Mouse (Mus musculus) heart, embryonic 14.5 days (tissue): Measurements from ENCODE around the gene Exoc3. TPM values are rescaled to one million over a fixed set of nuclear protein-coding genes. Genes with fewer than 3 reads are reported as not detected.

Experiments used
- ATAC-seq: fragments of 200-750 bp; cut with Nextera tagmentation; 2 replicates; pipeline ENCODE4 v1.8.0; 2017; ENCODE audit warnings: low read depth, moderate TSS enrichment; ENCODE audit not compliant: insufficient number of reproducible peaks, insufficient read depth, low FRiP score
- H3K27ac ChIP-seq, 2 experiments: fragments of 200-500 bp in 1 of 2; fragments of 300-500 bp in 1 of 2; sonication (generic) in 1 of 2; replicated peaks in 1 of 2; 2 replicates each; pipeline ENCODE4 v1.5.1; 2012 to 2014; ENCODE audit warnings: low read depth in 2 of 2, low read length in 2 of 2, control low read depth in 1 of 2, mild to moderate bottlenecking in 1 of 2, mixed read lengths in 1 of 2; ENCODE audit not compliant: control insufficient read depth in 1 of 2, insufficient read depth in 1 of 2
- H3K27me3 ChIP-seq: fragments of 300-500 bp; sonication (generic); 2 replicates; pipeline ENCODE4 v1.6.1; 2014; ENCODE audit warnings: mild to moderate bottlenecking, low read length, control low read depth; ENCODE audit not compliant: control insufficient read depth, insufficient read depth
- H3K36me3 ChIP-seq: fragments of 300-500 bp; sonication (generic); 2 replicates; pipeline ENCODE4 v1.6.1; 2014; ENCODE audit warnings: mild to moderate bottlenecking, control low read depth, low read length, mixed read lengths; ENCODE audit not compliant: control insufficient read depth, insufficient read depth
- H3K4me1 ChIP-seq, 2 experiments: fragments of 200-500 bp in 1 of 2; fragments of 300-500 bp in 1 of 2; sonication (generic) in 1 of 2; 2 replicates each; pipeline ENCODE4 v1.6.1; 2012 to 2014; ENCODE audit warnings: low read length in 2 of 2, control low read depth in 1 of 2, mixed read lengths in 1 of 2; ENCODE audit not compliant: control insufficient read depth in 2 of 2, insufficient read depth in 2 of 2
- H3K4me2 ChIP-seq: fragments of 300-500 bp; sonication (generic); 2 replicates; pipeline ENCODE4 v1.6.1; 2014; ENCODE audit warnings: mild to moderate bottlenecking, low read length
- H3K4me3 ChIP-seq, 2 experiments: fragments of 200-500 bp in 1 of 2; fragments of 300-500 bp in 1 of 2; sonication (generic) in 1 of 2; 2 replicates each; pipeline ENCODE4 v1.5.1; 2012 to 2014; ENCODE audit warnings: low read length in 2 of 2, mild to moderate bottlenecking in 2 of 2, control low read depth in 1 of 2, low read depth in 1 of 2, moderate library complexity in 1 of 2; ENCODE audit not compliant: control insufficient read depth in 1 of 2, insufficient read depth in 1 of 2
- H3K9ac ChIP-seq: fragments of 300-500 bp; sonication (generic); 2 replicates; pipeline ENCODE4 v1.6.1; 2014; ENCODE audit warnings: mild to moderate bottlenecking, low read length
- H3K9me3 ChIP-seq: fragments of 300-500 bp; sonication (generic); 2 replicates; pipeline ENCODE4 v1.6.1; 2016; ENCODE audit warnings: low read length, control low read depth; ENCODE audit not compliant: control insufficient read depth
- WGBS: fragments of 180-500 bp; shearing (Covaris S2); extraction: QIAGEN DNeasy Blood & Tissue Kit; methylation state at CpG from one replicate; pipeline ENCODE4 v1.1.7; 2014; 5-methylcytosine and 5-hydroxymethylcytosine counted together
- polyA plus RNA-seq: library from polyadenylated mRNA; unstranded; fragments of >200 nt; fragmentation: Nextera tagmentation; extraction: Ambion mirVana; gene quantifications from 2 replicates; pipeline ENCODE4 v1.2.1, GENCODE M21; 2014

Gene Exoc3
- 64.2 and 64.9 TPM in 2 replicates for polyA plus RNA-seq

DNA sequence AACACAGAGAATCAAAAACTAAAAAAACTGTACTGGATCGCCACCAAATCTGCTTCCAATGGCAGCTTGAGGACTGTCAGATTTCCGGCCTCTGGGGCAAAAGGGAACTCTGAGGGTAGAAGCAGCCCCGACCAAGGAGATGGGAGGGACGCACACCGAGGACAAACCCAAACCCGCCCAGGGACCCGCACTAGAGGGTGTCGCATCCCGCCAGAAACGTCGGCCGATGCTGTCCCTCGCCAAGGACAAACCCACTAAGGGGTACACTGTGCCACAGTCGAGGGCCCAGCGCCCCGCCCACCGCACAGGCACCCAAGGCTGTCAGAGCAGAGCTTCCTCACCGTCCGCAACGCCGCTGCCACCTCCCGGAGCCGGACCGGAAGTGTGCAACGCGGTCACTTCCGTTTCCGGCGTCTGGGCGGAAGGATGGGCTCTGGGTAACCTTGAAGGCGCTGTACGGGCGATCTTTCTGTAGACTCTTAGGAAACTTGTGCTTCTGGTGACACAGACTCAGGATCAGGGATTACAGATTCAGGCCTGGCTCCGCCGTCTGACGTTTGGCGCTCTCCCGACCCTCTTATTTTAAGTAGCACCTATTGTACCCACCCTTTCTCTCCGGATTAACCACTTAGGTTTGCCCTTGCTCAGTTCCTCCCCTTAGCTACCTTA is at the start of gene Exoc3:
TSS of gene Exoc3 (minus strand) at position 416 of the 669 bp plus-strand sequence.
- no peaks in the 10 kb centered on the region for H3K9me3 ChIP-seq
- H3K36me3 ChIP-seq: peaks cover 33% of the 10 kb centered on the region
- WGBS: 0% methylated on average over 37 of the region's 39 CpGs
- peaks cover 3 to 13% of the 10 kb centered on the region in 2 experiments for H3K4me1 ChIP-seq
- H3K27me3 ChIP-seq: no peaks in the 10 kb centered on the region
- H3K4me2 ChIP-seq: peak within 1 kb of the TSS; percentile 83
- peak within 1 kb of the TSS; percentile 81 to 99 for H3K4me3 ChIP-seq
- ATAC-seq: peak; percentile 90
- peak within 1 kb of the TSS; percentile 95 to 99 for H3K27ac ChIP-seq
- H3K9ac ChIP-seq: peak within 1 kb of the TSS; percentile 86

DNA sequence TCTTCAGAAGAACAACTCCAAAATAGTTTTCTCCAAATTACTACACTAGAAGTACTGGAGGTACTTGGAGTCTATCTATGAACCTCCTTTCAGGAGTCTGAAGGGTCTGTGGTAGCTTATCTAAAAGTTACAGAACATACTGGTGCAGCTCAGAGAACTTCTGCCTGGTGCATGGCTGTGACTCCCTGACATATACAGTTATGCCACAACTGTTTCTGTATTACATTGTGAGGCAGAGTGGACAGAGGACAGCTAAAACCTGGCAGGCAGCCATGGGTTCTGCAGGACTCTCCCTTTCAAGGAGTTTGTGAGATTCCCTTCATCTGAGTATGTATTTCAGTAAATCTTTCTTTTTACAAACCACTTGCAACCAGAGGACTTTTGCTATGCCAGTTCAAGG is 38.0 kb upstream of the Exoc3 start:
- Histone ChIP-seq H3K9ac (no peak overlapping the region), H3K4me1 (peaks cover 8 to 15% of the 10 kb centered on the region in 2 experiments), H3K27ac (no peak overlapping the region), H3K4me2 (no peak overlapping the region), H3K9me3 (no peaks in the 10 kb centered on the region), H3K4me3 (no peak overlapping the region), H3K36me3 (no peaks in the 10 kb centered on the region), H3K27me3 (no peaks in the 10 kb centered on the region)
- ATAC-seq: no peak

GRCm38 (mm10) chr13:74245899-74246231 is 37.3 kb upstream of the Exoc3 start:
- peak overlapping the region; percentile 35; the same call in 1 of the 2 replicates for H3K9ac ChIP-seq

GRCm38 (mm10) chr13:74245214-74245898 is 36.8 kb upstream of the Exoc3 start:
- 20% methylated on average over 17 of the region's 17 CpGs for WGBS
- no peaks in the 10 kb centered on the region for H3K9me3 ChIP-seq
- peaks cover 8 to 15% of the 10 kb centered on the region in 2 experiments for H3K4me1 ChIP-seq
- H3K27me3 ChIP-seq: no peaks in the 10 kb centered on the region
- H3K4me2 ChIP-seq: peak overlapping the region; percentile 55
- peak overlapping the region in 1 of 2 experiments; percentile 10; a peak in 1 of 4 replicates for H3K4me3 ChIP-seq
- H3K9ac ChIP-seq: peak overlapping the region; percentile 35; the same call in 1 of the 2 replicates
- H3K27ac ChIP-seq: peak overlapping the region; percentile 56 to 57; a peak in 3 of 4 replicates
- ATAC-seq: peak; percentile 88
- H3K36me3 ChIP-seq: no peaks in the 10 kb centered on the region

More at GRCm38 (mm10) chr13:74245899-74246231, 37.3 kb upstream of the Exoc3 start:
- 0 out of 4 replicates have a peak overlapping the region, but pooled peaks of 1 of the 2 experiments have one; percentile 10 for H3K4me3 ChIP-seq
- peaks cover 8 to 15% of the 10 kb centered on the region in 2 experiments for H3K4me1 ChIP-seq
- peak overlapping the region; percentile 55 for H3K4me2 ChIP-seq
- WGBS: 50% methylated on average over 4 of the region's 4 CpGs
- ATAC-seq: 0 out of 2 replicates have a peak, but pooled peaks have one; percentile 31
- no peaks in the 10 kb centered on the region for H3K36me3 ChIP-seq
- no peaks in the 10 kb centered on the region for H3K9me3 ChIP-seq
- H3K27me3 ChIP-seq: no peaks in the 10 kb centered on the region
- H3K27ac ChIP-seq: peak overlapping the region; percentile 56 to 57; a peak in 3 of 4 replicates

- no peak overlapping the region for H3K4me3 ChIP-seq
- no peaks in the 10 kb centered on the region for H3K4me1 ChIP-seq
- H3K36me3 ChIP-seq: no peaks in the 10 kb centered on the region
- H3K27ac ChIP-seq: no peak overlapping the region
- ATAC-seq: no peak
- no peaks in the 10 kb centered on the region for H3K27me3 ChIP-seq
- 67% methylated on average over 7 of the region's 7 CpGs for WGBS
- no peaks in the 10 kb centered on the region for H3K9me3 ChIP-seq
- no peak overlapping the region for H3K9ac ChIP-seq
- H3K4me2 ChIP-seq: no peak overlapping the region
These were observed 29.0 kb upstream of the Exoc3 start for GRCm38 (mm10) chr13:74237574-74237973.

GRCm38 (mm10) chr13:74220659-74221058 is 12.1 kb upstream of the Exoc3 start:
- no peaks in the 10 kb centered on the region for H3K9me3 ChIP-seq
- H3K4me2 ChIP-seq: no peak overlapping the region
- ATAC-seq: 0 out of 2 replicates have a peak, but pooled peaks have one; percentile 35
- H3K4me3 ChIP-seq: no peak overlapping the region
- no peaks in the 10 kb centered on the region for H3K27me3 ChIP-seq
- WGBS: 18% methylated on average over 1 of the region's 1 CpGs
- no peaks in the 10 kb centered on the region for H3K4me1 ChIP-seq
- H3K9ac ChIP-seq: no peak overlapping the region
- H3K36me3 ChIP-seq: no peaks in the 10 kb centered on the region
- H3K27ac ChIP-seq: no peak overlapping the region

DNA sequence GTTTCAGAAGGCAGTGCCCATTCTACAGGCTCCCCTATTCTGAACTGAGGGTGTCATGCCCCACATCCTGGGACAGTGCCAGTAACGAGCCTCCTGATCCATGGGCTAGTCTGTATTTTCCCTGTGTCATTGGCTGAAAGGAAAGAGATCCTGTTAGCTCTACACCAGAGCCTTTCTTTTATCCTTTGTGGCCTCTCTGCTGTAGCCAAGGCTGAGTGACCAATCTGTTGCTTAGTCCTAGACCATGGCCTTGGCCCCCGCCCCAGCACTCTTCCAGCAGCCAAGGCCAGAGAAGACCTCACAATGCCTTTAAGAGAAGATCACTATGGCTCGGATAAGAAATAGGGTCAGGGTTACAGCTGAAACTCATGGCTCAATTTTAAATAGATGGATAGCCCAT is 9.9 kb upstream of the Exoc3 start:
- Histone ChIP-seq H3K4me3 (no peak overlapping the region), H3K27me3 (0 out of 2 replicates have a peak, but pooled peaks cover 5% of the 10 kb centered on the region), H3K9ac (no peak overlapping the region), H3K9me3 (no peaks in the 10 kb centered on the region), H3K36me3 (no peaks in the 10 kb centered on the region), H3K4me2 (no peak overlapping the region), H3K4me1 (no peaks in the 10 kb centered on the region), H3K27ac (no peak overlapping the region)
- ATAC-seq: no peak
- WGBS: 69% methylated on average over 3 of the region's 3 CpGs
